Mouse (Mus musculus) lung, adult 2 months (tissue): ENCODE data around the gene Olfr701.

Experiments used
- CTCF ChIP-seq: fragments of 200-500 bp; IDR thresholded peaks from 2 replicates; pipeline ENCODE4 v1.5.1; 2011; ENCODE audit warnings: mild to moderate bottlenecking, low read length, control low read depth; ENCODE audit not compliant: insufficient read depth
- POLR2A ChIP-seq: fragments of 200-500 bp; IDR thresholded peaks from 2 replicates; pipeline ENCODE4 v1.6.1; 2011; ENCODE audit warnings: low read depth, mild to moderate bottlenecking, control low read depth, low read length, borderline replicate concordance; ENCODE audit errors: extremely low read depth

DNA sequence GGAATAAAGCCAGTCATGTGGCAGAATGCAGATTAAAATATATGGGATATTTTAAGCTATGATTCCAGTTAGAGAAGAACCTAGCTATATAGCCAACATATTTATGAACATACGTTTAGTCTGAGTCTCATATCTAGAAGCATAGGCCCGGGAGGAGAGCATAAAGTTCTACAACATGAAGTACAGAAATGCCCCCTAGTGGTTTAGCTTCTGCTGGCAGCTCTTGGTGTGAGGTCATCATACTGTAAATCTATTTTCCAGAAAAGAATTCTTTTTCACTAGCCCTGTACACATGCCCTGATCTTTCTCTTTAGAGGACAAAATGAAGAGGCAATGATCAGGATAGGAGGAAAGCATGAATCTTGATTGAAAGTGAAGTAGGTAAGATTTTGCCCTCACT lies 1.8 kb downstream of the Olfr701 start:
- no peak for TF ChIP-seq CTCF
- TF ChIP-seq POLR2A: no peak
